Mouse (Mus musculus) adrenal gland, postnatal 14 days (tissue): ENCODE data around the gene Gpr55. TPM values are rescaled to one million over a fixed set of nuclear protein-coding genes. Genes with fewer than 3 reads are reported as not detected.
"Not testable (repeated sequence)": the region's sequence is repeated elsewhere in the genome, so short reads cannot be mapped to it uniquely, and the experiment has no call there.

Experiments used
- DNase-seq: peaks from one replicate; pipeline ENCODE4 v3.0.0; 2021; ENCODE audit warnings: mixed read lengths
- long read RNA-seq, 2 experiments: library from polyadenylated mRNA; stranded (forward); transcript quantifications; one replicate each; pipeline ENCODE4 v2.0.0; 2021
- total RNA-seq: library from RNA; stranded (reverse); gene quantifications from 2 replicates; pipeline ENCODE4 v1.2.3, GENCODE M21; 2021

Gene Gpr55
- total RNA-seq = 3.0 and 3.4 TPM in 2 replicates
- long read RNA-seq, experiment 1 = 0 reads
- long read RNA-seq, experiment 2, partial matches to known transcripts = 0 of 2 reads
- long read RNA-seq, experiment 2, other reads (novel, unspliced or antisense) = 2 of 2 reads

- no peak for DNase-seq
Measured at GRCm38 (mm10) chr1:85960873-85961272, at the start of gene Gpr55. Gene Gpr55 (minus strand): TSS chr1:85961007.

GRCm38 (mm10) chr1:86007778-86008177, 47.0 kb upstream of the Gpr55 start:
- peak; percentile 96 for DNase-seq

GRCm38 (mm10) chr1:86006040-86006439, 45.2 kb upstream of the Gpr55 start:
- DNase-seq = no peak

GRCm38 (mm10) chr1:86005540-86005939, 44.7 kb upstream of the Gpr55 start:
- no peak for DNase-seq

GRCm38 (mm10) chr1:85999853-86000570, 39.2 kb upstream of the Gpr55 start:
- DNase-seq = peak; percentile 11

- DNase-seq = no peak
Measured at GRCm38 (mm10) chr1:85998012-85998411, 37.2 kb upstream of the Gpr55 start.

- no peak for DNase-seq
Measured at GRCm38 (mm10) chr1:85997221-85997620, 36.4 kb upstream of the Gpr55 start.

GRCm38 (mm10) chr1:85993541-85993940, 32.7 kb upstream of the Gpr55 start:
- no peak for DNase-seq

- DNase-seq = peak; percentile 30
Measured at GRCm38 (mm10) chr1:85992175-85992574, 31.4 kb upstream of the Gpr55 start.

GRCm38 (mm10) chr1:85988882-85989281, 28.1 kb upstream of the Gpr55 start:
- not testable (repeated sequence) for DNase-seq

- DNase-seq = no peak
Measured at GRCm38 (mm10) chr1:85988351-85988750, 27.5 kb upstream of the Gpr55 start.

- DNase-seq = no peak
Measured at GRCm38 (mm10) chr1:85985784-85986183, 25.0 kb upstream of the Gpr55 start.

- DNase-seq = peak; percentile 79
Measured at GRCm38 (mm10) chr1:85981738-85982357, 21.0 kb upstream of the Gpr55 start.

GRCm38 (mm10) chr1:85977709-85978108, 16.9 kb upstream of the Gpr55 start:
- peak; percentile 83 for DNase-seq

- DNase-seq = no peak
Measured at GRCm38 (mm10) chr1:85973468-85973877, 12.7 kb upstream of the Gpr55 start.

GRCm38 (mm10) chr1:85972341-85972740, 11.5 kb upstream of the Gpr55 start:
- no peak for DNase-seq

- no peak for DNase-seq
Measured at GRCm38 (mm10) chr1:85971070-85971469, 10.3 kb upstream of the Gpr55 start.

- DNase-seq = no peak
Measured at GRCm38 (mm10) chr1:85969519-85969918, 8.7 kb upstream of the Gpr55 start.

GRCm38 (mm10) chr1:85969081-85969480, 8.3 kb upstream of the Gpr55 start:
- no peak for DNase-seq

GRCm38 (mm10) chr1:85965856-85966255, 5.0 kb upstream of the Gpr55 start:
- DNase-seq = no peak

GRCm38 (mm10) chr1:85962081-85962480, 1.3 kb upstream of the Gpr55 start:
- DNase-seq = no peak

GRCm38 (mm10) chr1:85959889-85960276, 924 bp downstream of the Gpr55 start:
- no peak for DNase-seq

- DNase-seq = no peak
Measured at GRCm38 (mm10) chr1:85959129-85959888, 1.5 kb downstream of the Gpr55 start.
